In genomic region chr2:165954872-165955271, GRCm38 (mm10) we compare ENCODE assay signal across 9 mouse cellular contexts. TPM values are rescaled to one million over a fixed set of nuclear protein-coding genes. Genes with fewer than 3 reads are reported as not detected.
DNase-seq lines count a peak whose midpoint lies in the region; ATAC-seq and TF ChIP-seq lines count a peak whose summit lies in the region.
"Had no signal": no experiment of that assay in that cellular context is flagged by ENCODE, and none has a peak within 500 bp of the region (broad histone marks: within the 10 kb centered on the region; RNA-seq: fewer than 3 reads in every experiment).

No protein-coding gene starts in this region.

- TF ChIP-seq POLR2A in lung, adult 2 months (IDR thresholded peaks at IDR 0.05; ENCODE audit: borderline replicate concordance, extremely low read depth, low read depth, low read length): no peak

- no peak overlapping the region for H3K4me3 ChIP-seq in limb, embryonic 11.5 days (ENCODE audit: low read depth, low read length)
- no peak overlapping the region for H3K4me3 ChIP-seq in limb, embryonic 10.5 days
- H3K4me3 ChIP-seq in intestine, embryonic 14.5 days (ENCODE audit: low read depth, low read length): no peak overlapping the region
- H3K4me3 ChIP-seq in lung, adult 2 months (replicated peaks; ENCODE audit: extremely low read depth, low read depth, low read length): peak overlapping the region; percentile 32
- H3K4me3 ChIP-seq: limb, embryonic 15.5 days had no signal

- no peak for TF ChIP-seq CTCF in lung, adult 2 months (IDR thresholded peaks at IDR 0.05; ENCODE audit: insufficient read depth, low read length)

- ATAC-seq in limb, embryonic 11.5 days (ENCODE audit: insufficient number of reproducible peaks, low FRiP score, low TSS enrichment, low read depth): no peak
- ATAC-seq in common myeloid progenitor, adult 5-6 weeks (replicated peaks; ENCODE audit: low read depth, poor library complexity, severe bottlenecking): peak; percentile 77
- ATAC-seq in intestine, embryonic 14.5 days (replicated peaks; ENCODE audit: low FRiP score, low TSS enrichment, low read depth): no peak; the same call in 1 of the 2 replicates

- H3K9me3 ChIP-seq in limb, embryonic 11.5 days (ENCODE audit: control insufficient read depth, low read length): no peaks in the 10 kb centered on the region
- H3K9me3 ChIP-seq in limb, embryonic 10.5 days (replicated peaks): no peaks in the 10 kb centered on the region
- no peaks in the 10 kb centered on the region for H3K9me3 ChIP-seq in intestine, embryonic 14.5 days (ENCODE audit: control insufficient read depth, low read length)
- H3K9me3 ChIP-seq: limb, embryonic 15.5 days had no signal

- H3K9ac ChIP-seq in limb, embryonic 11.5 days (ENCODE audit: low read length): no peak overlapping the region
- peak overlapping the region; percentile 14; the same call in 1 of the 2 replicates for H3K9ac ChIP-seq in intestine, embryonic 14.5 days (ENCODE audit: low read length)
- H3K9ac ChIP-seq: limb, embryonic 15.5 days had no signal

- H3K4me2 ChIP-seq in limb, embryonic 11.5 days (ENCODE audit: low read depth, severe bottlenecking): no peak overlapping the region
- H3K4me2 ChIP-seq in intestine, embryonic 14.5 days (ENCODE audit: low read length): peak overlapping the region; percentile 26
- H3K4me2 ChIP-seq: limb, embryonic 15.5 days had no signal

- H3K36me3 ChIP-seq in limb, embryonic 11.5 days (ENCODE audit: control insufficient read depth, insufficient read depth, low read length): no peaks in the 10 kb centered on the region
- H3K36me3 ChIP-seq in limb, embryonic 10.5 days: no peaks in the 10 kb centered on the region
- no peaks in the 10 kb centered on the region for H3K36me3 ChIP-seq in intestine, embryonic 14.5 days (ENCODE audit: control insufficient read depth, insufficient read depth, low read length)
- H3K36me3 ChIP-seq: limb, embryonic 15.5 days had no signal

- no peak for DNase-seq in limb, embryonic 11.5 days (ENCODE audit: low spot score)
- DNase-seq in limb, embryonic 10.5 days (ENCODE audit: low spot score): no peak
- peak; percentile 69 for DNase-seq in intestine, embryonic 14.5 days (ENCODE audit: low spot score)
- peak; percentile 28 for DNase-seq in lung, adult 2 months
- peak; percentile 84 to 87 for DNase-seq in spleen, postnatal 36 days (ENCODE audit: low spot score in 2 of 2)
- DNase-seq in cerebellum, adult 9-10 months: no peak
- DNase-seq in cerebellum, postnatal 36 days: no peak

- peak overlapping the region; percentile 2; the same call in 1 of the 2 replicates for H3K27ac ChIP-seq in limb, embryonic 11.5 days (replicated peaks; ENCODE audit: low read depth, low read length)
- no peak overlapping the region for H3K27ac ChIP-seq in limb, embryonic 10.5 days
- peak overlapping the region; percentile 74 for H3K27ac ChIP-seq in intestine, embryonic 14.5 days (ENCODE audit: low read depth)
- H3K27ac ChIP-seq: limb, embryonic 15.5 days had no signal

- H3K27me3 ChIP-seq in limb, embryonic 11.5 days (ENCODE audit: control insufficient read depth, insufficient read depth, low read length): no peaks in the 10 kb centered on the region
- no peaks in the 10 kb centered on the region for H3K27me3 ChIP-seq in limb, embryonic 10.5 days (ENCODE audit: low read depth, poor library complexity, severe bottlenecking)
- H3K27me3 ChIP-seq in intestine, embryonic 14.5 days (replicated peaks; ENCODE audit: control insufficient read depth, insufficient read depth, low read length): no peaks in the 10 kb centered on the region
- H3K27me3 ChIP-seq: limb, embryonic 15.5 days had no signal

- WGBS in limb, embryonic 11.5 days: 74% methylated on average over 20 of the region's 20 CpGs
- 77% methylated on average over 20 of the region's 20 CpGs for WGBS in limb, embryonic 10.5 days
- WGBS in intestine, embryonic 14.5 days: 23% methylated on average over 20 of the region's 20 CpGs
- WGBS in lung, adult 2 months: 30% methylated on average over 20 of the region's 20 CpGs

- H3K4me1 ChIP-seq in limb, embryonic 11.5 days (ENCODE audit: control insufficient read depth, insufficient read depth, low read length): no peaks in the 10 kb centered on the region
- H3K4me1 ChIP-seq in limb, embryonic 10.5 days: peaks cover 5% of the 10 kb centered on the region
- H3K4me1 ChIP-seq in intestine, embryonic 14.5 days (replicated peaks; ENCODE audit: control insufficient read depth, insufficient read depth, low read length): peaks cover 14% of the 10 kb centered on the region
- H3K4me1 ChIP-seq in lung, adult 2 months (ENCODE audit: control insufficient read depth, insufficient read depth, low read length): peaks cover 6% of the 10 kb centered on the region; the same call in 1 of the 2 replicates
- H3K4me1 ChIP-seq: limb, embryonic 15.5 days had no signal

RNA-seq across cellular contexts. Expression of gene Ncoa3, which starts 37.6 kb away (rescaled TPM):
- polyA plus RNA-seq in limb, embryonic 11.5 days (2014; fragmentation: Nextera tagmentation; extraction: Ambion mirVana): 18.5 and 21.0 TPM in 2 replicates
- 15.5 and 15.7 TPM in 2 replicates for polyA plus RNA-seq in limb, embryonic 10.5 days (2016; fragmentation: Nextera tagmentation; extraction: Ambion mirVana)
- 26.7 and 39.7 TPM in 2 replicates for total RNA-seq in common myeloid progenitor, adult 5-6 weeks (2017)
- polyA plus RNA-seq in intestine, embryonic 14.5 days (2014; fragmentation: Nextera tagmentation; extraction: Ambion mirVana): 15.9 and 19.2 TPM in 2 replicates
- polyA plus RNA-seq in lung, adult 2 months (2012; rRNA removed): 35.3 and 40.3 TPM in 2 replicates

RNA-seq across cellular contexts. Expression of gene Zmynd8, which starts 56.1 kb away (rescaled TPM):
- 43.5 and 46.9 TPM in 2 replicates for polyA plus RNA-seq in limb, embryonic 11.5 days (2014; fragmentation: Nextera tagmentation; extraction: Ambion mirVana)
- 59.3 and 59.5 TPM in 2 replicates for polyA plus RNA-seq in limb, embryonic 10.5 days (2016; fragmentation: Nextera tagmentation; extraction: Ambion mirVana)
- total RNA-seq in common myeloid progenitor, adult 5-6 weeks (2017): 34.6 and 55.9 TPM in 2 replicates
- 49.2 and 53.6 TPM in 2 replicates for polyA plus RNA-seq in intestine, embryonic 14.5 days (2014; fragmentation: Nextera tagmentation; extraction: Ambion mirVana)
- polyA plus RNA-seq in lung, adult 2 months (2012; rRNA removed): 25.3 and 29.8 TPM in 2 replicates

Comparison
In these comparisons a context has a peak if more than half of its experiments do, and no peak if none do; other contexts are left out.
1. DNase-seq: peak in intestine, embryonic 14.5 days (single experiment), lung, adult 2 months (single experiment) and spleen, postnatal 36 days (2 of 2); none in limb, embryonic 11.5 days (single experiment), limb, embryonic 10.5 days (single experiment), cerebellum, adult 9-10 months (single experiment) and cerebellum, postnatal 36 days (0 of 2).